Mouse (Mus musculus): Measurements from ENCODE around the gene Hpcal1. TPM values are rescaled to one million over a fixed set of nuclear protein-coding genes. Genes with fewer than 3 reads are reported as not detected.
A peak's percentile ranks its signal among the peaks of the same experiment; 100 is the strongest.
"Not testable (repeated sequence)": the region's sequence is repeated elsewhere in the genome, so short reads cannot be mapped to it uniquely, and the experiment has no call there.

Gene Hpcal1
- total RNA-seq, 1 experiment, result 23.5 TPM

DNA sequence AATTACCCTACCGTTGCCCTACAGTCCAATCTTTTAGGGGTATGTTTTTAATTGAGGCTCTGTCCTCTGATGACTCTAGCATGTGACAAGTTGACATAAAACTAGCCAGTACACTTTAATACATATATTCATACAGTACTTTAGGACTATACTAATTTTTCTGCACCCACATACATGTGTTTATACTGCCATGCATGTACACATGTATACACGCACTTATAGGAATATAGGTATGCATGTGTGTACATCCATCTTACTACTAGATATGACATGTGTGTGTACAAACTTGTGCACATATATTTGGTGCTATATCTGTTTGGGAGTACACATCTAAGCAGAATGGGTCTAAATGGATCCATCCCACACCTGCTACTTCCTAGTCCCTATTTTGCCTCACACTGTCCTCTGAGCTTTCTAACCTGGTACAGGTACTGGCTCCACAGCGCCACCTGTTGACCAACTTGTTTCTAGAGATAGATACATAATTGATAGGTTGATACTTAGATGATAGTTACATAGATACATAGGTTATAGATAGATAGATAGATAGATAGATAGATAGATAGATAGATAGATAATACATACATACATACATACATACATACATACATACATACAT lies 105.1 kb downstream of the Hpcal1 start:
- H3K9me3 ChIP-seq (ENCODE audit: control insufficient read depth, insufficient read depth, low read depth, low read length), result no peaks in the 10 kb centered on the region
- no peak overlapping the region for H3K9ac ChIP-seq (ENCODE audit: insufficient read depth, low read depth, low read length, poor library complexity, severe bottlenecking)
- TF ChIP-seq MAFK (IDR thresholded peaks at IDR 0.05; ENCODE audit: insufficient read depth, low read depth, low read length), result no peak
- no peak for TF ChIP-seq CHD2 (IDR thresholded peaks at IDR 0.05; ENCODE audit: low read depth, low read length)
- no peak for TF ChIP-seq HCFC1 (IDR thresholded peaks at IDR 0.05; ENCODE audit: borderline replicate concordance, insufficient read depth, low read length)
- TF ChIP-seq ZC3H11A (IDR thresholded peaks at IDR 0.05; ENCODE audit: borderline replicate concordance, low read depth, low read length), result no peak
- no peak for TF ChIP-seq ZNF384 (IDR thresholded peaks at IDR 0.05; ENCODE audit: low read depth, low read length)
- H3K4me1 ChIP-seq (ENCODE audit: control insufficient read depth in 2 of 2, insufficient read depth in 2 of 2, low read length in 2 of 2, poor library complexity in 1 of 2), result no peaks in the 10 kb centered on the region
- H3K27ac ChIP-seq (ENCODE audit: insufficient read depth, low read depth, low read length, poor library complexity, severe bottlenecking), result no peak overlapping the region
- in situ Hi-C loops (cut with MboI; ENCODE audit: low sequenced_read_pairs in 2 of 2, unreplicated experiment in 2 of 2), result loop anchor here in 1 of 2 experiments (10.0 kb wide), 1 partner anchor 221 kb away; no protein-coding TSS in a partner anchor
- no peaks in the 10 kb centered on the region for H3K36me3 ChIP-seq (ENCODE audit: control insufficient read depth, insufficient read depth, low read length, poor library complexity, severe bottlenecking)
- H3K4me3 ChIP-seq (ENCODE audit: insufficient read depth in 1 of 2, low read depth in 1 of 2, low read length in 2 of 2, poor library complexity in 1 of 2, severe bottlenecking in 1 of 2), result no peak overlapping the region
- DNase-seq (ENCODE audit: low read depth, low spot score), result peak; percentile 16

DNA sequence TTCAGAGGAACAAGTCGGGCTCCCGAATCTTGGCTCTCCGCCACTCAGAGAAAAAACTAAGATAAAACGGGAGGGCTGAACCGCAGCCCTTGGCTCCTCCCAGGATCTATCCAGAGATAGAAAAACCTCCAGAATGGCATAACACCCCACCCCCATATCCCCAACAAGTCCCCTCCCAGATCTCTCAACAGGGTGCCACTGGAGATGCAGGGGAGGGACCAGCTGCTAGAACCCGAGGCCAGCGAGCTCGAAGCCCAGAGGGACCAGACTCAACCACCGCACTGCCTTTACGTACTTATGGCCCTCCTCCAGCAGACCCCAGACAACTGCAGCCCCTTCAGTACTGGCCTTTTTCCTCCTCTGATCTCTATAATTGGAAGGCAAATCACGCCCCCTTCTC lies 107.6 kb downstream of the Hpcal1 start:
- not testable (repeated sequence) for H3K27ac ChIP-seq (ENCODE audit: insufficient read depth, low read depth, low read length, poor library complexity, severe bottlenecking)

DNA sequence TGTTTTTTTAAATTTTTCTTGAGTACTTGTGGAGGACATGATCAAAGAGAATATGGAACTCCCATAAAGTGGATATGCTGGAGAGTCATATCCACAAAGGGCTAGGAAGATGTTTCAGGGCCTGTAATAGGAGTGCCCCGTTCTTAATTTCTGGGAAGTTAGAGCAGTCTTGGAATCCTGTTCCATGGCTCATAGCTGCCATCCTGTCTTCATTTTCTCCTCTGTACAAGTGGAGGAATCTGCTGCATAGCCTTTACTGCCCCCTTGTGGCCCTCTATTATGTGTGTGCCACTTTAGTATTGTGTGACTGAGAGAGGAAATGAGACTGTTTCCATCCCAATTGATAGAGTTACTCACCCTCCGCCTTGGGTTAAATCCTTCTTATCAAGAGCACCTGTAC lies 117.9 kb downstream of the Hpcal1 start:
- peak; percentile 62 for DNase-seq (ENCODE audit: low read depth, low spot score)
- TF ChIP-seq MAFK (IDR thresholded peaks at IDR 0.05; ENCODE audit: insufficient read depth, low read depth, low read length), result no peak
- TF ChIP-seq ZC3H11A (IDR thresholded peaks at IDR 0.05; ENCODE audit: borderline replicate concordance, low read depth, low read length), result peak; percentile 71; the same call in 1 of the 2 replicates
- Histone ChIP-seq H3K36me3 (ENCODE audit: control insufficient read depth, insufficient read depth, low read length, poor library complexity, severe bottlenecking) (no peaks in the 10 kb centered on the region), H3K27ac (ENCODE audit: insufficient read depth, low read depth, low read length, poor library complexity, severe bottlenecking) (no peak overlapping the region), H3K9ac (ENCODE audit: insufficient read depth, low read depth, low read length, poor library complexity, severe bottlenecking) (no peak overlapping the region), H3K9me3 (ENCODE audit: control insufficient read depth, insufficient read depth, low read depth, low read length) (no peaks in the 10 kb centered on the region), H3K4me3 (ENCODE audit: insufficient read depth in 1 of 2, low read depth in 1 of 2, low read length in 2 of 2, poor library complexity in 1 of 2, severe bottlenecking in 1 of 2) (no peak overlapping the region), H3K4me1 (ENCODE audit: control insufficient read depth in 2 of 2, insufficient read depth in 2 of 2, low read length in 2 of 2, poor library complexity in 1 of 2) (no peaks in the 10 kb centered on the region)
- in situ Hi-C loops (cut with MboI; ENCODE audit: low sequenced_read_pairs in 2 of 2, unreplicated experiment in 2 of 2), result loop anchor here in 1 of 2 experiments (5.0 kb wide), 1 partner anchor 256 kb away; no protein-coding TSS in a partner anchor

More for the DNA sequence above, 107.6 kb downstream of the Hpcal1 start:
- not testable (repeated sequence) for H3K36me3 ChIP-seq (ENCODE audit: control insufficient read depth, insufficient read depth, low read length, poor library complexity, severe bottlenecking); H3K9me3 ChIP-seq (ENCODE audit: control insufficient read depth, insufficient read depth, low read depth, low read length); H3K9ac ChIP-seq (ENCODE audit: insufficient read depth, low read depth, low read length, poor library complexity, severe bottlenecking); H3K4me1 ChIP-seq (ENCODE audit: control insufficient read depth in 2 of 2, insufficient read depth in 2 of 2, low read length in 2 of 2, poor library complexity in 1 of 2); DNase-seq (ENCODE audit: low read depth, low spot score); H3K4me3 ChIP-seq (ENCODE audit: insufficient read depth in 1 of 2, low read depth in 1 of 2, low read length in 2 of 2, poor library complexity in 1 of 2, severe bottlenecking in 1 of 2)
- in situ Hi-C loops (cut with MboI; ENCODE audit: low sequenced_read_pairs in 2 of 2, unreplicated experiment in 2 of 2), result loop anchor here in 1 of 2 experiments (10.0 kb wide), 1 partner anchor 223 kb away; no protein-coding TSS in a partner anchor

DNA sequence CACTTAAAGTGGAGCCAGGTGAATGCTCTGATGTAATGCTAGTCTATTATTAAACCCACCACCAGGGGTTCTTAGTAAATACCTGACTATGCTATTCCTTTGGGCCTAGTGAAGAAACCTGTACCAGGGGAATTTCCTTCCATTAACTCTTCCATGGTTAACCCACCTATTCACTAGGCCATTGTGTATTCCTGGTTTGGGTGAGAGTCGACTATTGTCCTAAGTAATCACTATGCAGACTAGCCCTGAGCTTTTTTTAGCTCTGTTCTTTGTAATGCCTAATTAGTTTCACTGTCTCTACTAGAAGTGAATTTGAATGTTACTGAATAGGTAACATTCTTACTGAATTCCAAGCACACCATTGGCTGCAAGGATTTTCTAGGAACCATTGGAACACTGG lies 144.6 kb downstream of the Hpcal1 start:
- TF ChIP-seq ZNF384 (IDR thresholded peaks at IDR 0.05; ENCODE audit: low read depth, low read length), result peak; percentile 48; the same call in 1 of the 2 replicates
- H3K9me3 ChIP-seq (ENCODE audit: control insufficient read depth, insufficient read depth, low read depth, low read length); in situ Hi-C loops (cut with MboI; ENCODE audit: low sequenced_read_pairs in 2 of 2, unreplicated experiment in 2 of 2); H3K36me3 ChIP-seq (ENCODE audit: control insufficient read depth, insufficient read depth, low read length, poor library complexity, severe bottlenecking); H3K9ac ChIP-seq (ENCODE audit: insufficient read depth, low read depth, low read length, poor library complexity, severe bottlenecking); H3K4me3 ChIP-seq (ENCODE audit: insufficient read depth in 1 of 2, low read depth in 1 of 2, low read length in 2 of 2, poor library complexity in 1 of 2, severe bottlenecking in 1 of 2); H3K4me1 ChIP-seq (ENCODE audit: control insufficient read depth in 2 of 2, insufficient read depth in 2 of 2, low read length in 2 of 2, poor library complexity in 1 of 2); H3K27ac ChIP-seq (ENCODE audit: insufficient read depth, low read depth, low read length, poor library complexity, severe bottlenecking): not testable (repeated sequence)
- peak; percentile 35 for DNase-seq (ENCODE audit: low read depth, low spot score)

Other genes starting within 250 kb of the Hpcal1 start
- 822 and 869 TPM in 2 replicates for gene Odc1, start 146.1 kb upstream of the Hpcal1 start, total RNA-seq (2012; rRNA removed)

Measured in ES-E14 (cell line).